Mouse (Mus musculus) forebrain, embryonic 16.5 days (tissue): Measurements from ENCODE around the gene Lep. TPM values are rescaled to one million over a fixed set of nuclear protein-coding genes. Genes with fewer than 3 reads are reported as not detected.

Source experiments
- ATAC-seq: fragments of 200-750 bp; cut with Nextera tagmentation; 2 replicates; pipeline ENCODE4 v1.8.0; 2017; ENCODE audit warnings: mild to moderate bottlenecking, moderate library complexity
- H3K27ac ChIP-seq: fragments of 300-500 bp; sonication (generic); 2 replicates; pipeline ENCODE4 v1.5.1; 2014; ENCODE audit warnings: low read length, control low read depth
- H3K27me3 ChIP-seq: fragments of 300-500 bp; sonication (generic); replicated peaks from 2 replicates; pipeline ENCODE4 v1.6.1; 2014; ENCODE audit warnings: low read length; ENCODE audit not compliant: control insufficient read depth, insufficient read depth
- H3K36me3 ChIP-seq: fragments of 300-500 bp; sonication (generic); 2 replicates; pipeline ENCODE4 v1.6.1; 2014; ENCODE audit not compliant: control insufficient read depth, insufficient read depth
- H3K4me1 ChIP-seq: fragments of 300-500 bp; sonication (generic); replicated peaks from 2 replicates; pipeline ENCODE4 v1.6.1; 2014; ENCODE audit warnings: low read length; ENCODE audit not compliant: control insufficient read depth, insufficient read depth
- H3K4me2 ChIP-seq: fragments of 300-500 bp; sonication (generic); 2 replicates; pipeline ENCODE4 v1.6.1; 2014; ENCODE audit warnings: mild to moderate bottlenecking, low read length, control low read depth
- H3K4me3 ChIP-seq: fragments of 300-500 bp; sonication (generic); replicated peaks from 2 replicates; pipeline ENCODE4 v1.5.1; 2014; ENCODE audit warnings: mild to moderate bottlenecking, low read length, control low read depth
- H3K9ac ChIP-seq: fragments of 300-500 bp; sonication (generic); replicated peaks from 2 replicates; pipeline ENCODE4 v1.6.1; 2014; ENCODE audit warnings: low read depth, low read length, control low read depth
- H3K9me3 ChIP-seq: fragments of 300-500 bp; sonication (generic); 2 replicates; pipeline ENCODE4 v1.6.1; 2016; ENCODE audit warnings: low read length; ENCODE audit not compliant: control insufficient read depth
- WGBS: fragments of 180-500 bp; shearing (Covaris S2); extraction: QIAGEN DNeasy Blood & Tissue Kit; methylation state at CpG from one replicate; pipeline ENCODE4 v1.1.7; 2014; 5-methylcytosine and 5-hydroxymethylcytosine counted together
- polyA plus RNA-seq: library from polyadenylated mRNA; unstranded; fragments of >200 nt; fragmentation: Nextera tagmentation; extraction: Ambion mirVana; gene quantifications from 2 replicates; pipeline ENCODE4 v1.2.1, GENCODE M21; 2015

The Lep gene
- polyA plus RNA-seq, 1 experiment from 2014 or later, result not detected

DNA sequence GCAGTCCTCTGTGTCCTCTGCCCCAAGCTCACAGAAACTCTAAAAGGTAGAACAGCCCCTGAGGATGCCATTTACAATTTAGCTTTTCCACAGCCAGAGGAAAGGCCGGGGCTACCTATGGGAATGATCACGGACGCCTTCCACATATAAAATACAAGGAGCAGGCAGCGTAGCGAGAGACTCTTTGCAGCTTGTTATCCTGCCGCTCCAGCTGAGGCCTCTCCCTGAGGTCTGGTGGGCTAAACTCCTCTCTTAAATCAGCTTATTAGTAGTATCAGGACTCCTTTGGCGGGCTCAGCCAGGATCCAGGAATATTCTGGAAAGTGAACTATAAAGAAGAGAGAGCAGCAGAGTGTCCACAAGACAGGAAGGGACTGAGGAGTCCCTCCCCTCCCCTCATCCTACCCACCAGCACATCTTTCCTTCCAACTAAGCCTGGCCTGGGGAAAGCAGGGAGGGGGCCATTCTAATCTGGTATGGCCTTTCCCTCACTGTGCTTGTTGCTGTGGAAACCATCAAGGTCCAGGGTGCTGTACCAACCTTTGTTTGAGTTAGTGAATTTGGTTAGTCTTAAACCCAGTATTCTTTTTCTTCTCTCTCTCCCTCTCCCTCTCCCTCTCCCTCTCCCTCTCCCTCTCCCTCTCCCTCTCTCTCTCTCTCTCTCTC is 25.9 kb upstream of the Lep start:
- WGBS, result 71% methylated on average over 7 of the region's 7 CpGs
- Histone ChIP-seq H3K4me2 (no peak overlapping the region), H3K36me3 (no peaks in the 10 kb centered on the region), H3K9me3 (no peaks in the 10 kb centered on the region), H3K27me3 (no peaks in the 10 kb centered on the region), H3K27ac (no peak overlapping the region), H3K4me3 (no peak overlapping the region), H3K4me1 (peaks cover 15% of the 10 kb centered on the region), H3K9ac (no peak overlapping the region)
- ATAC-seq, result no peak

DNA sequence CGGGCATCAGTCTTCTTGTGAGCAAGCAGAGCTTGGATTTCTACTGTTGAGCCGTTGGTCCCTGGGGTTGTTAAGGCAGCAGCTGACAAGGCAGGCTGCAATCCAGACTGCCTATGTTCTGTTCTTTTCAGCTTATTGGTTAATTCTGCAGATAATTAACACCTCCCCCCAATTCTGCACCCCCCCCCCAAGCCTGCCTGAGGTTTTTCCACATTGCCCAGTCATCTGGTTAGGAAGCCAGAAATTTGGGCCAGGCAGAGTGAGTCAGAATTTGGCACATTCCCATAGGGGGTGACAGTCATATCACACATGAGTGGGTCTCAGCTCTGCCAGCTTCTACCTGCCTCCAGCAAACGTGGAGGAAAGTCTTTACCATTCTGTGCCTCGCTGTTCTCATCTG is 23.3 kb upstream of the Lep start:
- Histone ChIP-seq H3K4me3 (no peak overlapping the region), H3K4me1 (peaks cover 10% of the 10 kb centered on the region), H3K9me3 (no peaks in the 10 kb centered on the region), H3K36me3 (no peaks in the 10 kb centered on the region), H3K9ac (no peak overlapping the region), H3K27me3 (no peaks in the 10 kb centered on the region), H3K4me2 (no peak overlapping the region), H3K27ac (no peak overlapping the region)
- peak; percentile 82 for ATAC-seq
- WGBS, result 27% methylated on average over 4 of the region's 4 CpGs

- no peak for ATAC-seq
- Histone ChIP-seq H3K4me2 (no peak overlapping the region), H3K9me3 (no peaks in the 10 kb centered on the region), H3K36me3 (no peaks in the 10 kb centered on the region), H3K27me3 (no peaks in the 10 kb centered on the region), H3K4me1 (peaks cover 10% of the 10 kb centered on the region), H3K4me3 (no peak overlapping the region), H3K27ac (no peak overlapping the region), H3K9ac (no peak overlapping the region)
- 84% methylated on average over 2 of the region's 2 CpGs for WGBS
Measured at GRCm38 (mm10) chr6:29040266-29040665, 19.8 kb upstream of the Lep start.

GRCm38 (mm10) chr6:29044029-29044428 is 16.0 kb upstream of the Lep start:
- Histone ChIP-seq H3K36me3 (no peaks in the 10 kb centered on the region), H3K4me2 (no peak overlapping the region), H3K4me3 (no peak overlapping the region), H3K27me3 (no peaks in the 10 kb centered on the region), H3K9ac (no peak overlapping the region), H3K9me3 (no peaks in the 10 kb centered on the region), H3K27ac (no peak overlapping the region), H3K4me1 (no peaks in the 10 kb centered on the region)
- no peak for ATAC-seq

- no peak overlapping the region for H3K4me3 ChIP-seq
- no peak overlapping the region for H3K9ac ChIP-seq
- no peak overlapping the region for H3K4me2 ChIP-seq
- no peak for ATAC-seq
- H3K4me1 ChIP-seq, result no peaks in the 10 kb centered on the region
- no peaks in the 10 kb centered on the region for H3K9me3 ChIP-seq
- H3K27ac ChIP-seq, result no peak overlapping the region
- no peaks in the 10 kb centered on the region for H3K27me3 ChIP-seq
- 72% methylated on average over 5 of the region's 5 CpGs for WGBS
- H3K36me3 ChIP-seq, result no peaks in the 10 kb centered on the region
Measured at GRCm38 (mm10) chr6:29049926-29050325, 10.1 kb upstream of the Lep start.

DNA sequence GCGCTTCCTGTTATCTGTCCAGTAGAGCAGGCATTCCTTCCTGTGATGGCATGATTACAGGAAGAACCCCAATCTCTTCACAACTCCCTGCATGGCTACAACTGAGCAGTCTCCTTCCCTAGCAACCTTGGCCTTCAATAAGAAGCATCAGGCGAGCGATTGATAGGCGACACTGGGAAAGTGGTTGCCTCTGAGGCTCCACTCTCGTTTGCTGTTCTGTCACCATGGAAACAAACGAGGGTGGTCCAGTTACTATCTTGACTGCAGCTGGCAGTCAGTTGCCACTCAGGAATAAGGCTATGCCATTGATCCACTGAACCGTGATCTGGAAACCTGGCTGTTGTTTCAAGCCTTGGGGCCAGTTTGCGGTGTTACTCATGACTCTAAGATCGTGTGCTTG is 7.8 kb upstream of the Lep start:
- 0 out of 2 replicates have a peak, but pooled peaks have one; percentile 26 for ATAC-seq
- Histone ChIP-seq H3K9me3 (no peaks in the 10 kb centered on the region), H3K9ac (no peak overlapping the region), H3K27ac (no peak overlapping the region), H3K4me1 (no peaks in the 10 kb centered on the region), H3K4me3 (no peak overlapping the region), H3K27me3 (no peaks in the 10 kb centered on the region), H3K36me3 (no peaks in the 10 kb centered on the region), H3K4me2 (no peak overlapping the region)
- 51% methylated on average over 9 of the region's 9 CpGs for WGBS

DNA sequence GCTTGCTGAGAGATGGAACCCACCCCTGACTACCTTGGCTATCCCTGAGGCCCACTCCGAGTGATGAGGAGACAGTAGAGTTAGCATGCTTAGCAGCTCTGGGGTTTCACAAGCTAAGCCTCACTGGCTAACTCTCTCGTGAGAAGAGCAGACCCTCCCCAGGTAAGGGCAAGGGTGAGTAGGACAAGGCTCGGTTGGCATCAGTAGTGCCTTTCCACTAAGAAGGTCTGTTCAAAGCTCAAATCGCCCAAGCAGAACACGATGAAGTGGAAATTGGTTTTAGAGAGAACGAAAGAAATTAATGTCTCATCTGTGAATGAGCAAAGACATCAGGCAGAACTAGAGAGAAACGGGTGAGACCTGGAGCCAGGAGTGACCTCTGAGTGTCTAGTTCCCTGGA is 6.8 kb upstream of the Lep start:
- Histone ChIP-seq H3K36me3 (no peaks in the 10 kb centered on the region), H3K27me3 (no peaks in the 10 kb centered on the region), H3K9ac (no peak overlapping the region), H3K4me2 (no peak overlapping the region), H3K4me1 (no peaks in the 10 kb centered on the region), H3K9me3 (no peaks in the 10 kb centered on the region), H3K27ac (no peak overlapping the region), H3K4me3 (no peak overlapping the region)
- ATAC-seq, result no peak
- 87% methylated on average over 7 of the region's 7 CpGs for WGBS

- Histone ChIP-seq H3K4me1 (no peaks in the 10 kb centered on the region), H3K27ac (no peak overlapping the region), H3K4me3 (no peak overlapping the region), H3K27me3 (no peaks in the 10 kb centered on the region), H3K9me3 (no peaks in the 10 kb centered on the region), H3K4me2 (no peak overlapping the region), H3K9ac (no peak overlapping the region), H3K36me3 (no peaks in the 10 kb centered on the region)
- no peak for ATAC-seq
- WGBS, result 88% methylated on average over 7 of the region's 7 CpGs
Measured at GRCm38 (mm10) chr6:29056377-29056776, 3.6 kb upstream of the Lep start.

DNA sequence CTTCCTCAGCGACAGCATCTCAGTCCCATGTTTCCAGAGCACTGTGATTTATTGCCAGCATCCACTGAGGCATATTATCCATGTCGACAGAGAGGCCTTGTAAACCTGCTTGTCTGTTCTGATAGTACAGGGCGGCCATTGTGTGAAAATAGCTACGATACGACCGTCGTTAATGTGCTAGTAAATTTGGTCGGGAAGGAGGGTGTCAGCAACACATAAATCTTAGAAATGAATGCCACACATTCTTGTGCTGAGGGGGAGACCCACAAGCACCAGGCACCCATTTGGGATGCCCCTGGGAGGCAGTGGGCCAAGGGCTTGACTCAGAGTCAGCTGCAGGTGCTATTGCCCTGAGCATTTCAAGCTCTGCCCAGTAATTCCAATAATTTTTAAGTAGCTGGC is 6.4 kb downstream of the Lep start:
- Histone ChIP-seq H3K36me3 (no peaks in the 10 kb centered on the region), H3K4me3 (no peak overlapping the region), H3K9me3 (no peaks in the 10 kb centered on the region), H3K9ac (no peak overlapping the region), H3K4me2 (no peak overlapping the region), H3K4me1 (no peaks in the 10 kb centered on the region; the same call in 1 of the 2 replicates), H3K27ac (no peak overlapping the region), H3K27me3 (no peaks in the 10 kb centered on the region)
- 58% methylated on average over 8 of the region's 8 CpGs for WGBS
- ATAC-seq, result no peak

DNA sequence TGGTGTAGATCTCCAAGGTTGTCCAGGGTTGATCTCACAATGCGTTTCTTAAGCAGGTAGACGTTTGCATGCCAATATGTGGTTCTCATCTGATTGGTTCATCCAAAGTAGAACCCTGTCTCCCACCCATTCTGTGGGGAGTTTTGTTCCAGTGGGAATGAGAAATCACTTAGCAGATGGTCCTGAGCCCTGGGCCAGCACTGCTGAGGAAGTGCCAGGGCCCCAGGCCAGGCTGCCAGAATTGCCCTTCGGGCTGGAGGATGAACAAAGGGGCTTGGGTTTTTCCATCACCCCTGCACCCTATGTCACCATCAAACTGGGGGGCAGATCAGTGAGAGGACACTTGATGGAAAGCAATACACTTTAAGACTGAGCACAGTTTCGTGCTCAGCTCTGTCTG is 12.2 kb downstream of the Lep start:
- Histone ChIP-seq H3K27me3 (no peaks in the 10 kb centered on the region), H3K36me3 (no peaks in the 10 kb centered on the region), H3K4me2 (no peak overlapping the region), H3K9me3 (no peaks in the 10 kb centered on the region), H3K4me1 (peaks cover 5% of the 10 kb centered on the region; the same call in 1 of the 2 replicates), H3K27ac (no peak overlapping the region), H3K9ac (no peak overlapping the region), H3K4me3 (no peak overlapping the region)
- WGBS, result 63% methylated on average over 4 of the region's 4 CpGs
- peak; percentile 47; the same call in 1 of the 2 replicates for ATAC-seq
